Mouse (Mus musculus): Measurements from ENCODE around the gene Ace3.

- TF ChIP-seq POLR2A (IDR thresholded peaks at IDR 0.05; ENCODE audit: extremely low read depth, insufficient read depth, low read length): no peak
- TF ChIP-seq CTCF (IDR thresholded peaks at IDR 0.05; ENCODE audit: low read depth, low read length): no peak
Observed at GRCm38 (mm10) chr11:106016440-106016839, 22.0 kb downstream of the Ace3 start.

All from liver, adult 2 months (tissue).